Mouse (Mus musculus) E14TG2a.4 (cell line): ENCODE measurements around the gene Rab31.

Source experiments
- CTCF ChIP-seq: conservative IDR thresholded peaks from 2 replicates; pipeline ENCODE4 v1.5.1; 2014; ENCODE audit warnings: low read length
- NANOG ChIP-seq: IDR thresholded peaks from 2 replicates; pipeline ENCODE4 v1.6.1; 2014; ENCODE audit warnings: borderline replicate concordance, low read length, mixed read lengths
- POU5F1 ChIP-seq: IDR thresholded peaks from 2 replicates; pipeline ENCODE4 v1.6.1; 2014; ENCODE audit warnings: low read length, borderline replicate concordance

GRCm38 (mm10) chr17:65683731-65684130, 88.8 kb downstream of the Rab31 start:
- no peak for TF ChIP-seq CTCF
- no peak for TF ChIP-seq POU5F1
- no peak for TF ChIP-seq NANOG
